Mouse (Mus musculus) brain, adult 2 months (tissue): ENCODE measurements around the gene Bri3.
A peak's percentile ranks its signal among the peaks of the same experiment; 100 is the strongest.

Experiments
- DNase-seq: peaks from one replicate; pipeline ENCODE4 v3.0.0; 2011; ENCODE audit warnings: low read depth, low spot score

The Bri3 gene

DNA sequence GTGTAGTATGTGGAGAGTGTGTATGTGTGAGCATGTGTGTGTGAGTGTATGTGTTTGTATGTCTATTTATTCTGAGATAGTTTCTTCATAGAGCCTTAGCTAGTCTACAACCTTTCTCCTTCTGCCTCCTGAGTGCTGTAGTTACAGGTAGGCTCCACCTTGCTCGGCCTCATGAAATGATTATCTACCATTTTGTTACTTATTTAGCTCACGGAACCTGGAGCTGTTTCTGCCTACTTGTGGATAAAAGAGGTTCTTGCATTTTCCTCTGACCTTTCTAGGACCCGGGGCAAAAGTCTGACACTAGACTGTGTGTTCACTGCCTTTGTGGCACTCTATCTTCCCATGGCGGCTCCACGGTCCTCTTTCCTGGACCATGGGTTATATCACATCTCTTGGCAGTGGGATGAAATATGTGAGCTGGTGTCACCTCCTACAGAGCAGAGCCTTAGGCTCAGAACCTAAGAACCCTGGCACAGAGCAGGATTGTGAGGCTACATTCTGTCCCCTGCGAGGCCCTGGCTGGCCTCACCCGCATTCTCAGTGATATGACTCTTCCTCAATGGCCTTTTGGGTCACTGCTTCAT, at the start of gene Bri3:
Gene Bri3, plus strand, starts transcription at position 537 of the 587 bp plus-strand sequence.
- no peak for DNase-seq

DNA sequence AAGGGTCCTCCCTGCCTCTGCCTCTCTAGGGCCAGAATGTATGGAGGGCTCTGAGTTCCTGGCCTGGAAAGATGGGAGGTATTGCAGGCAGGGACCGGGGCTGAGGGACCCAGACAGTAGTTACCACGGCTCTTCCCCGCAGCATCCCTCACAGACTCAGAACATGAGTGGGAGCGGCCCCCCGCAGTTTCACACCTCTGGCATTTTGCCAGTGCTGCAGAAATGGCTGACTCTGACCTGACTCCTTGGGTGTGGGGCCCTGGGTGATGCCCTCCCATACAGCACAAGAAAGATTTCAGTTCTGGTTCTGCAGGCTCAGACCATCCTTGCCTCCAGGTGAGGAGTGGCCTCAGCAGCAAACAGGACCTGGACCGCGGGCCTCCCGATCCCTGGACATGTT, 48.7 kb upstream of the Bri3 start:
- no peak for DNase-seq

DNA sequence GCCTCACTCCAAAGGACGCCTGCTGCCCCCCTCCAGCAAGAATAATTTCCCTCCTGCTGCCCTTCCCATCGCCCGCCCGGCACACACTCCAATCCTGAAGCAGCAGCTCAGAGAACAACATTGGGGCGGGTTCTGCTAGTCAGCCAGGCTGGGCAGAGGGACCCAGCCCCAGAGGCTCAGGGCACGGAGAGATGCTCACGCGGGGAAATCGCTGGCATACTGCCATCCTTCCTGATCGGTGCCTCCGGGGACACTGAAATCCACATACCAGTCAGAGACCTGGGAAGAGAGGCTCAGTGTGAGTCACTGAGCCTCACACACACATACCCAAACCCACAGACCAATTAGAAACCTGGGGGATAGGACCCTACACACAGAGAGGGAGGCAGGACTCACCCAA, 43.6 kb upstream of the Bri3 start:
- no peak for DNase-seq

DNA sequence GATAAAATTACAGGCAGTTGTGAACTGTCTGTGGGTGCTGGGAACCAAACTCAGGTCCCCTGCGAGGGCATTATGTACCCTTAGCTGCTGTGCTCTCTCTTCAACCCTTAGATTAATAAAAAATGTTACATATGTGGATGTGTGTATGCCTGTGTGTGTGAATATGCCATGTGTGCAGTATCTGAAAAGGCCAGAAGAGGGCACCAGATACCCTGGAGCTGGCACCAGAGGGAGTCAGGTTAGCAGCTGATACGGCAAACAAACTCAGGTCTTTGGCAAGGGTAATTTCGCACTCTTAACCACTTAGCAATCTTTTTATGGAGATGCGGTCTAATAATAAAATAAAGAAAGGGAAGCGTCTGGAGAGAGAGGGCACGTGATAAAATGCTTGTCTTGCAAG, 41.8 kb upstream of the Bri3 start:
- no peak for DNase-seq

DNA sequence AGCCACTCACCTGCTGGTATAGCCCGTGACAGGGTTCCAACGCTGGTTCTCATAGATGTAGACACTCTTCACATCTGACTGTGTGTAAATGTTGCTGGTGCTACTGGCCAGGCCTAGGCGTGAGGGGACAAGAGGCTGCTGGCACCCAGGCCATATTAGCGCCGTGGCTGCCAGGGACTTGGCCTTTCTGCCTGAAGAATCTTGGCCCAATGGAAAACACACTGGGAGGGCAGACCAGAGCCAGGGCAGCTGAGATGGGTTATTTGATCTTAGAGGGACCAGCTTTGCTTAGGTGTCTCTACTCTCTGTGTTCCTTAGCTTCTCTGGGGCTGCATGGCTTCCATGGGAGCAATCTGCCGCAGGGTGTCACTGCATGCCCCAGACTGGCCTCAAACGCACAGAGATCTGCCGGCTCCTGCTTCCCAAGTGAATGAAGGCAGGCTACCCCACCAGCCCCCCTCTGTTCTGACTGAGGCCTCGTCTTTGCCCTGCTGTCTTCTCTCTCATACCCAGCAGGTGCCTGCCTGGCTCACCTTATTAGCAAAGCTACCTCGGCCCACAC, 40.8 kb upstream of the Bri3 start:
- no peak for DNase-seq

DNA sequence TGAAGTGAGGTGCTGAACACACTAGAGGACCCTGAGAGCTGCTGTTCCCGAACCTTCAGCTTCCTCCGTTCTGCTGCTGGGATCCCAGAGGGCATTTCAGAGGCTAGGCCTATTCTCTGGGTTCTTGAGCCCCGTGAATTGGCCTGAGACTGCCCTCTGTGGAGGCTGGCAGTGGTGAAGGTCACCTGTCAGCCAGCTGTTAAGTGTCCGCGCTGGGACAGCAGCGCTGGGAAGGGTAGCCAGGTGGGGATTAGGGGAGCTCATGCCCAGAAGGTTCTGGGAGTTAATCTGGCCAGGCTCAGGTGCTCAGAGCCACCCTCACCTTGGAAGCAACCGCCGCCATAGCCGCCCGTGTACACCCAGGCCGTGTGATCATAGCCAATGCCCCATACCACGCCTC, 39.9 kb upstream of the Bri3 start:
- DNase-seq, result no peak

DNA sequence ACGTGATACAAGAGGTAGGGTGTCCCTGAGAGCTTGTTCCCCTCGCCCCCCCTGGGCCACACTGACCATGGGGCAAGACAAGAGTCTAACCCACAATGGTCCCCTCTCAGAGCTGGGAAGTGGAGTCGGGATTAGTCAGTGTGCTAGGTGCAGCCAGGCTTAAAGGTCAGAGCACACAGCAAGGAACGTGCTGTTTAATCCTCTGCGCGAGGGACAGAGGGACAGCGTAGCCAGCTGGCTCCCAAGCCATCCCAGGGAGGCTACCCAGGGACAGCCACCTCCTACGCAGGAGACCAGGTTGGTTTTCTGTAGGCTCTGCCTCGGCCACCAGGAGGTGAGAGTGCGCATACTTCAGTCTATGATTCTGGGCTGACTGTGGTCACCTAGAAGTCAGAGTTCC, 39.3 kb upstream of the Bri3 start:
- DNase-seq, result peak; percentile 50

DNA sequence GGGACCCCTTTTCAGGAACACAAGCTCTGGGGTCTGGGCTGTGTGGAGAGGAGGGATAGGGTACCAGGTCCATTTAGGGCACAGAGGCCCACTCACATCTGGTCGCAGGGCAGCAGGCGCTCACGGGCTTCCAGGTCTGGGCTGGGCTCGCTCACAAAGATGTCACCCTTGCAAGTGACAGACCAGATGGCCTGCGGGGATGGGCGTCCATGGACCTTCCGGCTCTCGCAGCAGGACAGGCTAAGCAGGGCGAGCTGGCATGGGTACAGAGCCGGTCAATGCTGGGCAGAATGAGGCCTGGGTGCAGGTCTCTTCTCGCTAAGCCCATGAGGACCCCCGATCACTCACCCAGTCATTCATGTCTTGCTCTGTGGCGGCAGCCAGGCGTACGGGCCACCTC, 38.2 kb upstream of the Bri3 start:
- peak; percentile 48 for DNase-seq

DNA sequence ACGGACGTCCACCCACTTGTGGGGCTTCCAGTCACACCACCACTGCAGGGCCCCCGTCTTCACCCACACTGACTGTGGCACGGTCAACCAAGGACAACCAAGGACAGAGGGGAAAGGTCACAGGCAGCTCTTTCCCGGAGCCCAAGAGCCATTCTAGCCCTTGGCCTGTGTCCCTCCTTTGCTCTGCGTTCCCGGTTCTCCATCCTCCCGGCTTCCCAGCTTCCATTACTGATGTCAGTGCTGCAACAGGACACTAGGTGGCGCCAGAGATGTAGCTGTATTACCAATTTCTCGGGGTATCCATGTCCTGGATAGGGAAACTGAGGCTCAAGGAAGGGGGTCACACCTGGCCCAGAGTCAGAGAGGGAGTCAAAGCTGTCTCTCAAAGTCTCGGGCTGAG, 36.8 kb upstream of the Bri3 start:
- peak; percentile 60 for DNase-seq

DNA sequence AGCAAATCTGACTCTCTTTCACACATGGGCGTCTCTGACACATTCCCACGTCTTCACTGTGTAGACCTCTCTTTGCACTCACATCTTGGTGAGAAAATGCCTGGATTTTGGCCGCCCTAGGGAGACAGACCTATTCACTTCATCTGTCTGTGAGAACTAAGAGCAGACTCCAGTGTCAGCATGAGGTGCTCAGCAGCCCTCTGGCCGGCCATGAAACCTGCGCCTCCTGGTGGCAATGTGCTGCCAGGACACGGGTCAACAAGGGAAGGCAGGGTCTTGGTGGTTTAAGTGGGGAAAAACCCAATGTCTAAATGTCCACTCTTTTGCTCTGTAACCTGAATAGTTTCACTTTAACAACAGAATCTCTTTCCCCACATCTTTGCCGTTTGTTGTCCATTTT, 29.8 kb upstream of the Bri3 start:
- DNase-seq, result peak; percentile 60

DNA sequence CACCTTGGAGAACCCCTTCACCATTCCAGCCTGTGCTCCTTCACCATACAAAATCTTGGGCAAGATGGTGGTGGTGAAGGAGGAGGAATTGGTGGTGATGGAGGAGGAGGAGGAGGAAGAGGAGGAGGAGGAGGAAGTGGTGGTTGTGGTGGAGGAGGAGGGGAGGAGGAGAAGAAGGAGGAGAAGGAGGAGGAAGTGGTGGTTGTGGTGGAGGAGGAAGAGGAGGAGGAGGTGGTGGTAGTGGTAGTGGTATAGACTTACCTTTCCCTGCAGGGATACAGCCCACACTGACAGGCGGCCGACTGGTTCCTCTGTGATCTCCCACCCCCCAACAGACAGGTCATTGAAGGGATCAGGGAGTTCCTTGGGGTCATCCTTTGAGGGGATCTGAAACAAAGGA, 28.2 kb upstream of the Bri3 start:
- no peak for DNase-seq

DNA sequence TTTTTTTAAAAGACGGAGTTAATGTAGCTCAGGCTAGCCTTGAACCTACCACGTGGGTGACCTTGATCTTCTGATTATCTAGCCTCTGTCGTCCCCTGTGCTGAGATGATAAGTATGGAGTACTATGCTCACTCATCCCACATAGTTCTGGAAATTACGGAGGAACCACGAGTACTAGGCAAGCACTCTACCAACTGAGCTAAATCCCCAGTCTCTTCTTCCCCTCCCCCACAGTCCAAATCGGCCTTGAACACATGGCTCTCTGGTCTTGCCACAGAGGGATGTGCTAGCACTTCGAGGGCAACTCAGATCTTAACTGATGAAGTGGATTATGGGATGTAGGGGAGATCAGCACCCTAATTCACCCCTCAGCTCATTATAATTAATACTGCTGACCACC, 26.2 kb upstream of the Bri3 start:
- no peak for DNase-seq

DNA sequence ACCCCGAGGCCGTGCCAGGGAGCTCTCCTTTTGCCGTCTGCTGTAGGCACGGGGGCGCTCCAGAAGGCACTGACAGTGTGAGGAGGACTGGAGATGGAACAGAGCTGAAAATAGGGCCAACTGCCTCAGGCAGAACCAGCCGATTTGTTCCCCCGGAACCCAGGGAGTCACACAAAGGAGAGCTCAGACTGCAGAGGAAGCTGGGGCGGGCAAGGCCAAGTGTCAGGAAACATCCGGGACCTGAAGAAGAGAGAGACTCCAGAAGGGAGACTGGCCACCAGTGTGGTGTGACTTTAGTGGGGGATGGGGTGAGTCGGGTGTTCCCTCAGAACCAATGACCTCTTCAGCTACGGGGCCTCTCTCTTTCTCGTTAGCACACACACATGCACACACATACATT, 24.9 kb upstream of the Bri3 start:
- DNase-seq, result peak; percentile 60

DNA sequence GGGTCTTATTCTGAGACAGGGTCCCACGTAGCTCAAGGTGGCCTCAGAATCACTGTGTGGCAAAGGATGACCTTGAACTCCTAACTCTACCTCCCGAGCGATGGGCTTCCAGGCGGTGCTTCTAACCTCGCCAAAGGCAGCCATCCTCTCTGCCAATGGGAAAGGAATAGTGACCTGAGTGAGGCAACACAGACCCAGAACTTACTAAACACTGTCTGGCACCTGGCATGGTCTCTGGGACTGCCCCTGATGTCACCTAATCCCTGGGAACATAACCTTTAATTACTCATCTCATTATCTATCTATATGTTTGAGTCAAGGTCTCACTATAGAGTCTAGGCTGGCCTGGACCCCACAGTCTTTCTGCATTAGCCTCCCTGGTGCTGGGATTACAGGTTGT, 24.3 kb upstream of the Bri3 start:
- no peak for DNase-seq

DNA sequence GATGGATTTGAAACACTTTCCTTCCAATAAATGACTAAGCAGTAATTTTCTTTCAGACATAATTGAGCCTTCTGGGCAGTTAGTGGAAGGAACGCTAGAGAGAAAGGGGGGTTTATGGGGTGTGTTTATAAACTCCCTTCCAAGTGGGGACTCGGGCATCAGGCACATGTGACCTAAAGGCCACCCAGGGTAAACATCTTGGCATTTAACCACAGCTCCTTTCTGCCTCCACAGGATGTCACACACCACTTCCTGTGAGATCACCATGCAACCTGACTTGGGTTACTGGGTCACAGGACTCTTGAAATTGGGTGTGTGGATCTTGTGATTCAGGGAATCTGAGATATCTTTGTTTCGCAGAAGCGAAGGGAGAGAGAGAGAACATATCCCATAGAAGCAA, 22.9 kb upstream of the Bri3 start:
- no peak for DNase-seq

DNA sequence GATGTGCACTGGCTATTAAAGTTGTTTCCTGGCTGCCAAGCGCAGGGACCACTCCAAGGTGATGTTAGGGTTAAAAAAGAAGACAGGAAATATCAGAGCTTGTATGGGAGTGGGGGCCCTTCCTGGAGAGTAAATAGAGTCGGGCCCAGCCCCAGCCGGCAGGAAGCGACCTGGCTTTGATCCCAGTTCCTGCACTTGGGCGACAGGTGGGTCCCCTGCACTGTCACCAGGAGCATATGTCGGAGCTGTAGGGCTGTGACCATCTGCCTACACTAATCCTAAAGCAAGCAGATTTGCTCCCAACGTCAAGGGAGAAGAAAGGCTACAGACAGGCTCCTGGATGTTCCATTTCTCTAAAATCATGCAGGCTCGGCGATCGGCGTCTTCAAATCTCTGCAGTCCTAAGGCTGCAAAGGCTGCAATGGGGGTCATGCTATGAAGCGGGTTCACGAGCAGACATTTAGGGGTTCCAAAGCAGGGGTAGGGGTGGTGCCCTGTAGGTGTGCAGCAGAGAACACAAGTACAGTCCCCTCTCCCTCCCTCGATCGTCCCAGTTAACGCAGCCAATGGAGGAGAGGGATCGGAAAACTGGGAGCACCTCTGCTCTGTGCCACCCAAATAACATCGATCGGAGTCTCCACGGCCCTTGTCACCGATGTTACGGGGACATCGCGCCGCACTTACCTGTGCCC, 21.3 kb upstream of the Bri3 start:
- peak; percentile 95 for DNase-seq

DNA sequence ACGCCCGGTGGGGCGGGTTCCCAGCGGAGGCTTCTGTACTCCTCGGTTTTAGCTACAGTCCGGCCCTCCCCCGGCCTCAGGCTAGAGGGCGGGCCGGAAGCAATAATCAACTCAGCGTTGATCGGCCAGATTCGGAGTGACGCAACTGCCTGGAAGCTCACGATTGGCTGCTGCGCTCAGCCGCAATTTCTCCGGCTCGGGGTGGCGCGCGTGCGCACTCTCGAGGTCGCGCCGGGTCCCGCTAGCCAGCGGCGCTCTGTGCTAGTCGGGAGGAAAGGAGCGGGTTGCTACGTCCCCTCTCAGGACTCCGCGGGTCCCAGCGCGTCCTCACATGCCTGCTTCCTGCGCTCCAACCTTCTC, 20.8 kb upstream of the Bri3 start, which contains the start of gene Tecpr1:
Gene Tecpr1, minus strand, starts transcription at position 113 of the 360 bp plus-strand sequence.
- peak; percentile 99 for DNase-seq

DNA sequence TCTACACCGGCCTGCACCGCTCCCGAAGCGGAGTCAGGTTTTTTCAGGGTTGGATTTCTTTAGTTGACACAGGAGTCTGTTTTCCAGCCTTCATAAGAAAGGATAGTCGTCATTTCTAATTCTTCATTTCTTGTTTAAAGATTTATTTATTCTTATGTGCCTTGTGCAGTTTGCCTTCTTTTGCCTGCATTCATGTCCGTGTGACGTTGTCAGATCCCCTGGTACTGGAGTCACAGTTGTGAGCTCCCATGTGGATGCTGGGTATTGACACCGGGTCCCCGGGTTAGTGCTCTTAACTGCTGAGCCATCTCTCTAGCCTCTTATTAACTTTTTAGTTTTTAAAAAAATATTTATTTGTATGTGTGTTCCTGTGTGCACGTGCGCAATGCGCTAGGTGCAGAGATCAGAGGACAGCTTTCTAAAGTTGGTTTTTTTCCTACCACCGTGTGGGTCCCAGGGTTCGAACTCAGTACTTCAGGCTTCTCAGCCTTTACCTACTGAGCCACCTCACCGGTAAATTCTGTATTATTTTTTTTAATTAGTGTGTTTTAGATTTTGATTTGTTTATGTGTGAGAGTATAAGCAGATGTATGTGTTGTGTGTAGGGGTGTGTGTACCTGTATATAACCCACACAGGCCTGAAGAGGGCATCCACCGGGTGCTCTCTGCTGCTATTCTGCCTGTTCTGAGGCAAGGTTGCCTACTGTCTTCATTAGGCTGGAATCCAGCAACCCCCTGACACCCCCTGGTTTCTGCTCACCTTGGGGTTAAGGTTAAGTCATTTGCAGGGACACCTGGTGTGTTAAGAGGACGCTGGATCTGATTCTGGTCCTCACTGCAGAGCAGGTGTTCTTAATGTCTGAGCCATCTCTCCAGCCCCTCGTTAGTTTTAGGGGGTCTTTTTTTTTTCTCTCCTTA, 20.1 kb upstream of the Bri3 start:
- DNase-seq, result peak; percentile 43

DNA sequence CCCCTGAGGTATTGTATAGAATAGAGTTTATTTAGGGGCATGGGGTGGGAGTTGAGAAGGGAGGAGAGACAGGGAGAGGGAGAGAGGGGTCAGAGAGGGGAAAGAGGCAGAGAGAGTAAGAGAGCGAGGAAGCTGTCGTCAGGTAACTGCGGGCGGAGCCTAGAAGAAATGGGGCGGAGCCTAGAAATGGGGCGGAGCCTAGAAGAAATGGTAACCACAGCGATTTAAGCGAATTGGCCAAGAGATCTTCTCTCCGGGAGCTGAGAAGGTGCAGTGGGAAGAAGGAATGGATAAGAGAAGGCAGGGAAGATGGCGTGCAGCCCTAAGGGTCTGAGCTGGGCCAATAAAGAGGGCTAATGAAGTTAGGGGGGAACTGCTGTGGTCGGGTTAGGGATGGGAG, 18.0 kb upstream of the Bri3 start:
- no peak for DNase-seq

DNA sequence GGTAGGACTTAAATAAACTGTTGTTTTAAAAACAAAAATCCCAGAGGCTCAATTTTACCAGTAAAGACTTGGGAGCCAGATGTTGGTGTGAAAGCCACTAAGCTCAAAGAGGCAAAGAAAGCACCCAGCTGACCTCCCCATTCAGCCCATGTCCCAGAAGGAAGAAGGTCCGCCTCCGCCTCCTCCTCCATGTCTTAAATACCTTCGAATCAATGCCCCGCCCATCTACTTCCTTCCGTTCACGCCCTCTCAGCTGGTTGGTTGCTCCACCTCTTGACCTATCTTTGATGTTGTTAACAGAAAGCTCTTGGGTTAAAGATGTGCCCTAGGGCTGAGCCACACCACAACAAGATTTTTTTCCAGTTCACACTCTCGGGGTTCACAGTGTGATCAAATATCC, 14.0 kb upstream of the Bri3 start:
- DNase-seq, result no peak

DNA sequence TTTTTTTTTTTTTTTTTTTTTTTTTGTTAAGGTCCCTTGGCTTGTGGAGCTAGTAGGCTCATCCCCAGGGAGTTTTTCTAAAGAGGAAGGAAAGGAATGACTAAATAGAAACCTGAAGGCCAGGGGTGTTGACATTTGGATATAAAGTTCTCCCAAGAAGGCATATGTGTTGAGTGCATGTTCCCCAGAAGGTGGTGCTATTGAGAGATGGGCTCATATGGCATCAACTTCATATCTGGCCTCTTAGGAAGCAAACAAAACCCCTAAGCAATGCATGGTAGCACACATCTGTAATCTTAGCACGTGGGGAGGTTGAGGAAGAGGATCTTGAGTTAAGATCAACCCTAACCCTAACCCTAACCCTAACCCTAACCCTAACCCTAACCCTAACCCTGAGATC, 12.8 kb upstream of the Bri3 start:
- peak; percentile 50 for DNase-seq

DNA sequence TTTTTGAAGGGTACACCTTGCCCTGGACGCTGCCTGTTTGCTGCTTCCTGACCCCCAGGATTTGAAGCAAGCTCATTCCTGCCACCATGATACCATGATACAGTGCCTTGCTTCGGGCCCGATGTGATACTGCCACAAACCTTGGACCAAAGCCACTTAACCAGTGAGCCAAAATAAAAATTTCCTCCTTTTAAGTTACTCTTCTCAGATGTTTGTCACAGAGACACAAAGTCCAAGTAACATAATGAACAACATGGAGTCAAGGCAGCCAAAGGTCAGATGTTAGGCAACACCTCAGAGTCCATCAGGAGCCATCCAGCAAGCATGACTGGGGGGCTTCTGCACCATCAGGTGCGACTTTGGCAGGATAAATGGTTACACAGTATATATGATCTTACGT, 11.7 kb upstream of the Bri3 start:
- no peak for DNase-seq
